Mouse (Mus musculus) forebrain, embryonic 13.5 days (tissue): Measurements from ENCODE around the gene Zswim3. TPM values are rescaled to one million over a fixed set of nuclear protein-coding genes. Genes with fewer than 3 reads are reported as not detected.

Experiments used
- ATAC-seq: fragments of 200-750 bp; cut with Nextera tagmentation; 2 replicates; pipeline ENCODE4 v1.8.0; 2017
- H3K27ac ChIP-seq: fragments of 300-500 bp; sonication (generic); 2 replicates; pipeline ENCODE4 v1.5.1; 2015; ENCODE audit warnings: inconsistent platforms, mild to moderate bottlenecking, moderate library complexity
- H3K27me3 ChIP-seq: fragments of 300-500 bp; sonication (generic); 2 replicates; pipeline ENCODE4 v1.6.1; 2015; ENCODE audit warnings: mild to moderate bottlenecking, inconsistent platforms
- H3K36me3 ChIP-seq: fragments of 300-500 bp; sonication (generic); 2 replicates; pipeline ENCODE4 v1.6.1; 2015; ENCODE audit warnings: mild to moderate bottlenecking, inconsistent platforms; ENCODE audit not compliant: poor library complexity, severe bottlenecking
- H3K4me1 ChIP-seq: fragments of 300-500 bp; sonication (generic); 2 replicates; pipeline ENCODE4 v1.6.1; 2015; ENCODE audit warnings: inconsistent platforms
- H3K4me2 ChIP-seq: fragments of 300-500 bp; sonication (generic); 2 replicates; pipeline ENCODE4 v1.6.1; 2015; ENCODE audit warnings: inconsistent platforms, mild to moderate bottlenecking, moderate library complexity
- H3K4me3 ChIP-seq: fragments of 300-500 bp; sonication (generic); 2 replicates; pipeline ENCODE4 v1.5.1; 2015; ENCODE audit warnings: mild to moderate bottlenecking, inconsistent platforms
- H3K9ac ChIP-seq: fragments of 300-500 bp; sonication (generic); 2 replicates; pipeline ENCODE4 v1.6.1; 2015; ENCODE audit warnings: mild to moderate bottlenecking, inconsistent platforms
- H3K9me3 ChIP-seq: fragments of 300-500 bp; sonication (generic); replicated peaks from 2 replicates; pipeline ENCODE4 v1.6.1; 2016; ENCODE audit warnings: inconsistent platforms
- WGBS: fragments of 180-500 bp; shearing (Covaris S2); methylation state at CpG from one replicate; pipeline ENCODE4 v1.1.7; 2015; 5-methylcytosine and 5-hydroxymethylcytosine counted together
- polyA plus RNA-seq: library from polyadenylated mRNA; unstranded; fragments of >200 nt; fragmentation: Nextera tagmentation; extraction: Ambion mirVana; gene quantifications from 2 replicates; pipeline ENCODE4 v1.2.1, GENCODE M21; 2015

The Zswim3 gene
- polyA plus RNA-seq, 1 experiment from 2014 or later: 11.7 TPM

DNA sequence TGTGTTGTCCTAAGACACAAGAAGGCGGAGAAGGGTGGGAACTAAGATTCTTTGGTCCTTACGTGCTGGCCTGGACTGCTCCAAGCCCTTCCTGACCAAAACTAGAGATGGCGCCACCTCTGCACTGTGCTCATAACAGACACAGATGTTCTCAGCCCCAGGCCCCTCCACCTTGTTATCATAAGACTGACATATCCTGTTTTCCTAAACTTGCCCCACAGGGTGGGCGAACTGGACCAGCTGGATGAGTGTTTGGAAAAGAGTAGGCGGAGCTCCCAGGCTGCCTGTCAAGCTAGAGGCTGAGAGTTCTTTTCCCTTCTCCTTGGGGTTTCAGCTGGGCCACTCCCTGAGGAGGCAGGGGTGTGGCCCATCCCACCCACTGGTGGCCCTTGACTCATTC lies 12.8 kb downstream of the Zswim3 start:
- H3K27ac ChIP-seq: no peak overlapping the region
- H3K27me3 ChIP-seq: no peaks in the 10 kb centered on the region
- no peaks in the 10 kb centered on the region for H3K9me3 ChIP-seq
- 85% methylated on average over 5 of the region's 5 CpGs for WGBS
- H3K4me2 ChIP-seq: no peak overlapping the region
- no peak for ATAC-seq
- peaks cover 23% of the 10 kb centered on the region for H3K36me3 ChIP-seq
- H3K4me3 ChIP-seq: no peak overlapping the region
- peaks cover 6% of the 10 kb centered on the region; the same call in 1 of the 2 replicates for H3K4me1 ChIP-seq
- H3K9ac ChIP-seq: no peak overlapping the region

DNA sequence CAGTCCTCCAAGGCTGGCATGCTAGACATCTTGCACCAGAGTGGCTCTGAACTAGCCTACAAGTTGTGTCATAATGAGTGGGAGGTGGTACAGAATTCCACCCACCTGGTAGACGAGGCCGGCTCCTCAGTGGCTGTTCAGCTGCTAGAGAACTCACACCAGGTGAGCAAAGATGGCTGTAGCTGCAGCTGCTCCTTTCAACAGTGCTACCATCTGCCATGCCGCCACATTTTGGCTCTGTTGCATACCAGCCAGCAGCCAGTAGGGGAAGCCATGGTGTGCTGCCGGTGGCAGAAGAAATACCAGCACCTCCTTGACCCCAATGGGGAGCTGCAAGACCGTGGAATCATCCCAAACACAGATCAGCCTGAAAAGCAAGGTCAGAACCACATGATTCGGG lies 16.2 kb downstream of the Zswim3 start:
- Histone ChIP-seq H3K9ac (no peak overlapping the region), H3K27ac (no peak overlapping the region), H3K27me3 (no peaks in the 10 kb centered on the region), H3K4me2 (no peak overlapping the region), H3K36me3 (peaks cover 38% of the 10 kb centered on the region), H3K4me3 (no peak overlapping the region), H3K4me1 (peaks cover 20% of the 10 kb centered on the region), H3K9me3 (no peaks in the 10 kb centered on the region)
- 88% methylated on average over 6 of the region's 6 CpGs for WGBS
- ATAC-seq: no peak

GRCm38 (mm10) chr2:164822636-164823165 lies 17.8 kb downstream of the Zswim3 start, which contains the start of gene Zswim1:
Zswim1 (plus strand) TSS chr2:164822686.
- Histone ChIP-seq H3K4me2 (peak within 1 kb of the TSS; percentile 65), H3K27me3 (no peaks in the 10 kb centered on the region), H3K9ac (peak within 1 kb of the TSS; percentile 76), H3K4me3 (peak within 1 kb of the TSS; percentile 63), H3K9me3 (no peaks in the 10 kb centered on the region), H3K4me1 (peaks cover 20% of the 10 kb centered on the region), H3K27ac (peak within 1 kb of the TSS; percentile 84), H3K36me3 (peaks cover 54% of the 10 kb centered on the region)
- WGBS: 1% methylated on average over 32 of the region's 32 CpGs
- peak; percentile 99 for ATAC-seq

DNA sequence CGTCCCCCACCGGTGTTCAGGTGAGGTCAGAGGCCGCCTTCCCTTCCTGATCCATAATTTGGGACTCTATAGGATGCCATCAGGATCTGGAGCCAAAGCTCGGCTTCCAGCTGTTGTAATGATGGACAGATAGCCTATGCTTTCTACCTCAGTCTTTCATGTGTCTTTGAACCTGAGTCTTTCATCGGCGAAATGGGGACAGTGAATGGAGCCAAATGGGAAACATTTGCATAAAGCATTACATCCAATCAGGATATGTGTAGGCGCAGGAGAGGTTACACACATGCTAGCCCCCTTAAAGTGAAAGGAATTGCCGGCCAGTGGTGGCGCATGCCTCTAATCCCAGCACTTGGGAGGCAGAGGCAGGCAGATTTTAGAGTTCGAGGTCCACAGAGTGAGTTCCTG lies 18.3 kb downstream of the Zswim3 start:
- Histone ChIP-seq H3K4me1 (peaks cover 20% of the 10 kb centered on the region), H3K27ac (peak overlapping the region; percentile 84), H3K4me3 (peak overlapping the region; percentile 63), H3K27me3 (no peaks in the 10 kb centered on the region), H3K9ac (peak overlapping the region; percentile 76), H3K4me2 (peak overlapping the region; percentile 65), H3K36me3 (peaks cover 59% of the 10 kb centered on the region), H3K9me3 (no peaks in the 10 kb centered on the region)
- WGBS: 2% methylated on average over 10 of the region's 10 CpGs
- peak; percentile 67 for ATAC-seq

DNA sequence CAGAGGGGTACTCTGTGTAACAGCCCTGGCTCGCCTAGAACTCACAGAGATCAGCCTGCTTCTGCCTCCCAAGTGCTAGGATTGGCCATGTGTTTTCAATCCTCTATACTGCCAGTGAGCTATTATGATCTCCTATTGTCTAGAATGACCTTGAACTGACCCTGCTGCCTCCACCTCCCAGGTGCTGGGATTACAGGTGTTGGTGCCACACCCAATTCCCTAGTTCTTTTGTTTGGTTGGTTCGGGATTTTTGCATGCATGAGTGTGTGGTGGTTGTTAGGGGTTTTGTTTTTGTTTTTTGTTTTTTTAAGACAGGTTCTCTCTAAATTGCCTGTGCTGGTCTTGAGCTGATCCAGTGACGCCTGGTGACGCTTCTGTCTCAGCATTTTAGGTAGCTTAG lies 19.1 kb downstream of the Zswim3 start:
- H3K36me3 ChIP-seq: peaks cover 65% of the 10 kb centered on the region
- 95% methylated on average over 4 of the region's 4 CpGs for WGBS
- no peaks in the 10 kb centered on the region for H3K27me3 ChIP-seq
- no peak for ATAC-seq
- H3K9me3 ChIP-seq: no peaks in the 10 kb centered on the region
- no peak overlapping the region for H3K27ac ChIP-seq
- H3K4me2 ChIP-seq: peak overlapping the region; percentile 65; the same call in 1 of the 2 replicates
- H3K4me1 ChIP-seq: peaks cover 20% of the 10 kb centered on the region
- H3K4me3 ChIP-seq: peak overlapping the region; percentile 63
- no peak overlapping the region for H3K9ac ChIP-seq

DNA sequence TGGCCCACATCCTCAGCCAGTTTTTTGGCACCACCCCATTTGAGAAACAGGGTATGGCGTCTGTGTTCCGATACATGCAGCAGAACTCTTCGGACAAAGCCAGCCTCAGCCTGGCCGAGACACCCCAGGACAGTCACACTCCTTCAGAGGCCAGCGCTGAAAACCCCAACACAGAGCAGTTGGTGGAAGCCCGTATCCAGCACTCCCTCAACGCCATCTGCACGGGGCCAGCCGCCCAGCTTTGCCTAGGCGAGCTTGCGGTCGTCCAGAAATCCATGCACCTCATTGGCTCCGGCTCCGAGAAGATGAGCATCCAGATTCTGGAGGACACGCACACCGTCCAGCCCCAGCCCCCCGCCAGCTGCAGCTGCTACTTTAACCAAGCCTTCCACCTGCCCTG lies 20.6 kb downstream of the Zswim3 start:
- Histone ChIP-seq H3K4me2 (no peak overlapping the region), H3K9ac (no peak overlapping the region), H3K27ac (no peak overlapping the region), H3K36me3 (peaks cover 60% of the 10 kb centered on the region), H3K27me3 (no peaks in the 10 kb centered on the region), H3K4me3 (no peak overlapping the region), H3K9me3 (no peaks in the 10 kb centered on the region), H3K4me1 (peaks cover 20% of the 10 kb centered on the region)
- 95% methylated on average over 17 of the region's 17 CpGs for WGBS
- ATAC-seq: no peak

- Histone ChIP-seq H3K9me3 (no peaks in the 10 kb centered on the region), H3K9ac (no peak overlapping the region), H3K4me3 (no peak overlapping the region), H3K36me3 (peaks cover 46% of the 10 kb centered on the region), H3K4me2 (no peak overlapping the region), H3K27me3 (no peaks in the 10 kb centered on the region), H3K4me1 (peaks cover 17% of the 10 kb centered on the region), H3K27ac (no peak overlapping the region)
- 93% methylated on average over 15 of the region's 16 CpGs for WGBS
- no peak for ATAC-seq
Observed at GRCm38 (mm10) chr2:164827146-164827850, 22.4 kb downstream of the Zswim3 start.

- H3K4me3 ChIP-seq: no peak within 1 kb of the TSS
- no peak within 1 kb of the TSS for H3K9ac ChIP-seq
- peaks cover 20% of the 10 kb centered on the region for H3K4me1 ChIP-seq
- WGBS: 88% methylated on average over 6 of the region's 6 CpGs
- H3K36me3 ChIP-seq: peaks cover 46% of the 10 kb centered on the region
- H3K9me3 ChIP-seq: no peaks in the 10 kb centered on the region
- ATAC-seq: no peak
- H3K4me2 ChIP-seq: no peak within 1 kb of the TSS
- no peak within 1 kb of the TSS for H3K27ac ChIP-seq
- no peaks in the 10 kb centered on the region for H3K27me3 ChIP-seq
Observed at GRCm38 (mm10) chr2:164828437-164828836, 23.5 kb downstream of the Zswim3 start, which contains the start of gene Spata25. Spata25 (minus strand) TSS chr2:164828537.

GRCm38 (mm10) chr2:164829090-164829489 lies 24.2 kb downstream of the Zswim3 start:
- ATAC-seq: no peak
- WGBS: 98% methylated on average over 1 of the region's 1 CpGs
- Histone ChIP-seq H3K4me3 (no peak overlapping the region), H3K4me2 (no peak overlapping the region), H3K27ac (no peak overlapping the region), H3K4me1 (peaks cover 16% of the 10 kb centered on the region), H3K9ac (no peak overlapping the region), H3K36me3 (peaks cover 46% of the 10 kb centered on the region), H3K9me3 (no peaks in the 10 kb centered on the region), H3K27me3 (no peaks in the 10 kb centered on the region)

DNA sequence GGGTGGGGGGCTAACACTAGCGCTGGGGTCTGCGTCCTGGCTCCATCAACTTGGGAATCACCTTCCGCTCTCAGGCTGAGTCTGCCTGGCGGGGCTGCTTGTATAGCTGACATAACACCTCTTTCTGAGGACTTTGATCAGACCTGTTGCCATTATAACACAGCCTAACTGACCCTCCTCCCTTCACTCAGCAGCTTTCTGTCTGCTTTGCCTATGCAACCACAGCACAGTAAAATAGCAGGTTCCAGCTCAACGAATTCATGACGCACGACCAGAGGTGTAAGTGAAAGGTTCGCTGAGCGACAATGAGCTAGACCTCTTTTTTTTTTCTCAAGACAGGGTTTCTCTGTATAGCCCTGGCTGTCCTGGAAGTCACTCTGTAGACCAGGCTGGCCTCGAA lies 26.1 kb downstream of the Zswim3 start:
- Histone ChIP-seq H3K36me3 (peaks cover 31% of the 10 kb centered on the region), H3K4me3 (no peak overlapping the region), H3K4me1 (peaks cover 23% of the 10 kb centered on the region), H3K9me3 (no peaks in the 10 kb centered on the region), H3K27ac (no peak overlapping the region), H3K27me3 (no peaks in the 10 kb centered on the region), H3K4me2 (no peak overlapping the region), H3K9ac (no peak overlapping the region)
- ATAC-seq: no peak
- WGBS: 89% methylated on average over 10 of the region's 10 CpGs

DNA sequence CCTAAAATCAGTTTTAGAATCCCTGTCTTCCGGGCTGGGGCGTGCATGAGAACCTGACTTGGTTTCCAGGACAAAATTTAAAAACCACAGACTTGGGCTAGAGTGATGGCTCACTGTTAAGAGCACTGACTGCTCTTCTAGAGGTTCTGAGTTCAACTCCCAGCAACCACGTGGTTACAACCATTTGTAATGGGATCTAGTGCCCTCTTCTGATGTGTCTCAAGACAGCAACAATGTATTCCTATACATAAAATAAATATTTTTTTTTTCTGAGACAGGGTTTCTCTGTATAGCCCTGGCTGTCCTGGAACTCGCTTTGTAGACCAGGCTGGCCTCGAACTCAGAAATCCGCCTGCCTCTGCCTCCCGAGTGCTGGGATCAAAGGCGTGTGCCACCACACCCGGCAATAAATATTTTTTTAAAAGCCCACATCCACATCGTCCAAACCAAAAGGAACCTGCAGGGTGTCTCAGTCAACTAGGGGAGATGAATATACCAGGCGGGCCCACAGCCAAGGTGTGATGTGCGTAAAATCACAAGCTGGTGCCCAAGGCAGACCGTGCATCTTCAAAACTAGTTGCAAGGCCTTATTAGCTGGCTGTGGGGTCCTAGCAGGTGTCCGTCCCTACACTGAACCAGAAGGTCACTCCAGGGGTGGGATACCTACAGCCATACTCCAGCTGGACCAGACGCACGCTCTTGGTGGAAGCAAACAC lies 27.3 kb downstream of the Zswim3 start:
- no peak for ATAC-seq
- Histone ChIP-seq H3K9me3 (no peaks in the 10 kb centered on the region), H3K4me1 (peaks cover 23% of the 10 kb centered on the region), H3K4me3 (peak overlapping the region; percentile 58), H3K4me2 (peak overlapping the region; percentile 95), H3K27me3 (no peaks in the 10 kb centered on the region), H3K9ac (peak overlapping the region; percentile 74), H3K27ac (peak overlapping the region; percentile 68; the same call in 1 of the 2 replicates), H3K36me3 (peaks cover 30% of the 10 kb centered on the region)
- 65% methylated on average over 16 of the region's 16 CpGs for WGBS

- under 1% methylated on average over 35 of the region's 35 CpGs for WGBS
- Histone ChIP-seq H3K9me3 (no peaks in the 10 kb centered on the region), H3K4me3 (peak within 1 kb of the TSS; percentile 58), H3K4me1 (peaks cover 23% of the 10 kb centered on the region), H3K9ac (peak within 1 kb of the TSS; percentile 74), H3K4me2 (peak within 1 kb of the TSS; percentile 95), H3K27ac (peak within 1 kb of the TSS; percentile 68), H3K36me3 (peaks cover 28% of the 10 kb centered on the region), H3K27me3 (no peaks in the 10 kb centered on the region)
- peak; percentile 82 for ATAC-seq
Observed at GRCm38 (mm10) chr2:164832748-164833301, 27.9 kb downstream of the Zswim3 start, which contains the start of gene Ctsa. Ctsa (plus strand) TSS chr2:164832873.
